Mouse (Mus musculus): ENCODE measurements at regions not wholly inside any gene's neighbourhood (a gene's known extent, or its start where the extent isn't known, plus 50 kb on each side); places are given as distances from the start of the nearest gene placed in this dataset.
A peak's percentile ranks its signal among the peaks of the same experiment; 100 is the strongest.

DNA sequence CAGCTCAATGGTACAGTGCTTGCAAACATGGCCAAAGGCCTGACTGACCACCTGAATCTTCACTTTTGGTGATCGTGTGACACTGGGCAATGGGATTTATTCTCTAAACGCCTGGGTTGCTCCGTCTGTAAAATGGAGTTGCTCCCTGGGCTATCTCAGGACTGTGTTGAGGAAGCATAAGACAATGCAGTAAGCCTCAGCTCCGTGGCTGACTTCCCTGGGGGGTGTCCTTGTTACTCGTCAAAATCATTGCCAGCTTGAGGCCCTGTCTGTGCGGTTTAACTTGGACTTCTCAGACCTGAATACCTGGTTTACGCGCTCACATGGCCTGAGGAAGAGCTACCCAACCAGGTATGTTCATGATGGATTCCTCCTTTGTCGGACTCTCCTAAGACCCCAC lies 68.0 kb downstream of the Zfp706 start:
- Histone ChIP-seq H3K9me3 (replicated peaks; ENCODE audit: insufficient read depth, low read length) (no peaks in the 10 kb centered on the region), H3K27me3 (ENCODE audit: control insufficient read depth in 1 of 2, insufficient read depth in 2 of 2, low read length in 2 of 2) (no peaks in the 10 kb centered on the region), H3K4me3 (ENCODE audit: control insufficient read depth in 1 of 2, insufficient read depth in 1 of 2, low read depth in 2 of 2, low read length in 2 of 2) (no peak overlapping the region), H3K9ac (ENCODE audit: control insufficient read depth, low read depth, low read length, poor library complexity, severe bottlenecking) (no peak overlapping the region), H3K36me3 (ENCODE audit: control insufficient read depth in 1 of 2, insufficient read depth in 2 of 2, low read length in 2 of 2) (peaks cover 0 to 14% of the 10 kb centered on the region in 2 experiments; a peak in 2 of 4 replicates), H3K4me1 (ENCODE audit: control insufficient read depth in 1 of 2, insufficient read depth in 2 of 2, low read length in 2 of 2) (peaks cover 7 to 28% of the 10 kb centered on the region in 2 experiments), H3K79me2 (ENCODE audit: control insufficient read depth, insufficient read depth, low read length, poor library complexity) (peaks cover 4% of the 10 kb centered on the region; the same call in 1 of the 2 replicates), H3K27ac (ENCODE audit: control insufficient read depth, low read depth, low read length) (no peak overlapping the region)
- DNase-seq (ENCODE audit: low read depth, low spot score), result no peak
- no peak for TF ChIP-seq USF2 (IDR thresholded peaks at IDR 0.05; ENCODE audit: borderline replicate concordance in 1 of 2, insufficient read depth in 1 of 2, low read depth in 1 of 2, low read length in 2 of 2)
- TF ChIP-seq MYB (IDR thresholded peaks at IDR 0.05; ENCODE audit: low read depth, low read length), result no peak
- no peak for TF ChIP-seq SIN3A (IDR thresholded peaks at IDR 0.05; ENCODE audit: low read length)
- TF ChIP-seq TCF12 (IDR thresholded peaks at IDR 0.05; ENCODE audit: low read depth, low read length), result no peak
- TF ChIP-seq MYC (IDR thresholded peaks at IDR 0.05; ENCODE audit: low read depth, low read length), result no peak
- no peak for TF ChIP-seq POLR2AphosphoS5 (IDR thresholded peaks at IDR 0.05; ENCODE audit: borderline replicate concordance, low read depth, low read length)
- no peak for TF ChIP-seq TBP (IDR thresholded peaks at IDR 0.05; ENCODE audit: low read depth, low read length)
- no peak for TF ChIP-seq RCOR1 (IDR thresholded peaks at IDR 0.05; ENCODE audit: low read depth, low read length)
- TF ChIP-seq CTCF (IDR thresholded peaks at IDR 0.05 in 2 of 3, conservative IDR thresholded peaks at IDR 0.05 in 1 of 3; ENCODE audit: control insufficient read depth in 1 of 3, insufficient read depth in 1 of 3, low read depth in 2 of 3, low read length in 3 of 3, poor library complexity in 1 of 3, severe bottlenecking in 1 of 3), result no peak
- no peak for TF ChIP-seq CHD2 (IDR thresholded peaks at IDR 0.05; ENCODE audit: low read length)
- TF ChIP-seq TAL1 (IDR thresholded peaks at IDR 0.05; ENCODE audit: low read length), result no peak
- TF ChIP-seq ZMIZ1 (IDR thresholded peaks at IDR 0.05; ENCODE audit: low read depth, low read length), result no peak
- no peak for TF ChIP-seq MXI1 (IDR thresholded peaks at IDR 0.05; ENCODE audit: low read depth, low read length)
- TF ChIP-seq ZC3H11A (IDR thresholded peaks at IDR 0.05; ENCODE audit: low read depth, low read length), result no peak
- no peak for TF ChIP-seq BHLHE40 (IDR thresholded peaks at IDR 0.05; ENCODE audit: borderline replicate concordance, low read depth, low read length)
- no peak for TF ChIP-seq CHD1 (IDR thresholded peaks at IDR 0.05; ENCODE audit: low read depth, low read length)
- TF ChIP-seq JUND (IDR thresholded peaks at IDR 0.05; ENCODE audit: low read depth, low read length), result no peak
- no peak for TF ChIP-seq POLR2AphosphoS2 (IDR thresholded peaks at IDR 0.05; ENCODE audit: low read length)
- no peak for TF ChIP-seq SMC3 (IDR thresholded peaks at IDR 0.05; ENCODE audit: low read depth, low read length)

DNA sequence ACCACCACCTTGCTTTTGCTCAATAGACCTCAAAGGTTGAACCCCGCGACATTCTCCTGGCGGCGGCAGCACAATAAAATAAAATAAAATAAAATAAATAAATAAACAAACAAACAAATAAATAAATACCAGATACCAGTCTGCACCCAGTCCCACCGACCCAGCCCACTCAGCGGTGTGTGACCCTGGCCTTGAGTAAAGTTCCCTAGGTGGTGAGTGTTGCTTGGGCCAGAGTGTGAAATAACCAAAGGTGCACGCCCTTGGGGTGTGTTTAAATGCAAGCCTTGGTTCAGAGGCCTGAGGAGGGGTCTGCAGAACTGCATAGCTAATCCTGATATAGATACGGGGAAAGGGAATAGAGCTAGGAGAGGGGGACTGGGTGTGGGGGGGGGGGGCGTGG lies 68.4 kb downstream of the Zfp706 start:
- Histone ChIP-seq H3K27ac (ENCODE audit: control insufficient read depth, low read depth, low read length) (peak overlapping the region; percentile 35; the same call in 1 of the 2 replicates), H3K9ac (ENCODE audit: control insufficient read depth, low read depth, low read length, poor library complexity, severe bottlenecking) (peak overlapping the region; percentile 57), H3K27me3 (ENCODE audit: control insufficient read depth in 1 of 2, insufficient read depth in 2 of 2, low read length in 2 of 2) (no peaks in the 10 kb centered on the region), H3K9me3 (replicated peaks; ENCODE audit: insufficient read depth, low read length) (no peaks in the 10 kb centered on the region), H3K79me2 (ENCODE audit: control insufficient read depth, insufficient read depth, low read length, poor library complexity) (peaks cover 4% of the 10 kb centered on the region; the same call in 1 of the 2 replicates), H3K36me3 (ENCODE audit: control insufficient read depth in 1 of 2, insufficient read depth in 2 of 2, low read length in 2 of 2) (peaks cover 0 to 14% of the 10 kb centered on the region in 2 experiments; a peak in 2 of 4 replicates), H3K4me1 (ENCODE audit: control insufficient read depth in 1 of 2, insufficient read depth in 2 of 2, low read length in 2 of 2) (peaks cover 7 to 29% of the 10 kb centered on the region in 2 experiments), H3K4me3 (ENCODE audit: control insufficient read depth in 1 of 2, insufficient read depth in 1 of 2, low read depth in 2 of 2, low read length in 2 of 2) (peak overlapping the region; percentile 24 to 59)
- no peak for TF ChIP-seq MYC (IDR thresholded peaks at IDR 0.05; ENCODE audit: low read depth, low read length)
- no peak for TF ChIP-seq EP300 (IDR thresholded peaks at IDR 0.05; ENCODE audit: low read depth in 1 of 2, low read length in 2 of 2)
- TF ChIP-seq MXI1 (IDR thresholded peaks at IDR 0.05; ENCODE audit: low read depth, low read length), result no peak
- TF ChIP-seq MYB (IDR thresholded peaks at IDR 0.05; ENCODE audit: low read depth, low read length), result no peak
- no peak for TF ChIP-seq JUND (IDR thresholded peaks at IDR 0.05; ENCODE audit: low read depth, low read length)
- no peak for TF ChIP-seq POLR2AphosphoS2 (IDR thresholded peaks at IDR 0.05; ENCODE audit: low read length)
- TF ChIP-seq MEF2A (IDR thresholded peaks at IDR 0.05; ENCODE audit: extremely low read depth, insufficient replicate concordance, low read depth, low read length, poor library complexity, severe bottlenecking), result no peak
- no peak for TF ChIP-seq USF1 (IDR thresholded peaks at IDR 0.05; ENCODE audit: low read depth, low read length)
- TF ChIP-seq ZMIZ1 (IDR thresholded peaks at IDR 0.05; ENCODE audit: low read depth, low read length), result no peak
- no peak for TF ChIP-seq MAZ (IDR thresholded peaks at IDR 0.05; ENCODE audit: low read depth, low read length)
- TF ChIP-seq POLR2AphosphoS5 (IDR thresholded peaks at IDR 0.05; ENCODE audit: borderline replicate concordance, low read depth, low read length), result no peak
- TF ChIP-seq ETS1 (IDR thresholded peaks at IDR 0.05; ENCODE audit: low read depth, low read length), result no peak
- TF ChIP-seq MAFK (IDR thresholded peaks at IDR 0.05; ENCODE audit: borderline replicate concordance, low read depth, low read length), result no peak
- no peak for TF ChIP-seq HCFC1 (IDR thresholded peaks at IDR 0.05; ENCODE audit: low read depth, low read length)
- TF ChIP-seq TCF12 (IDR thresholded peaks at IDR 0.05; ENCODE audit: low read depth, low read length), result no peak
- DNase-seq (ENCODE audit: low read depth, low spot score), result no peak

All from MEL (cell line).